Mouse (Mus musculus) neural tube, embryonic 14.5 days (tissue): ENCODE measurements around the gene Sars2. TPM values are rescaled to one million over a fixed set of nuclear protein-coding genes. Genes with fewer than 3 reads are reported as not detected.
A peak's percentile ranks its signal among the peaks of the same experiment; 100 is the strongest.

Experiments
- ATAC-seq: fragments of 200-750 bp; cut with Nextera tagmentation; 2 replicates; pipeline ENCODE4 v1.8.0; 2017; ENCODE audit warnings: low read depth, mild to moderate bottlenecking, moderate TSS enrichment, moderate library complexity
- H3K27ac ChIP-seq: fragments of 300-500 bp; sonication (generic); 2 replicates; pipeline ENCODE4 v1.5.1; 2014; ENCODE audit warnings: low read depth, mild to moderate bottlenecking, control low read depth, low read length, moderate library complexity, mixed read lengths
- H3K27me3 ChIP-seq: fragments of 300-500 bp; sonication (generic); 2 replicates; pipeline ENCODE4 v1.6.1; 2014; ENCODE audit warnings: low read length; ENCODE audit not compliant: control insufficient read depth, insufficient read depth
- H3K36me3 ChIP-seq: fragments of 300-500 bp; sonication (generic); 2 replicates; pipeline ENCODE4 v1.6.1; 2014; ENCODE audit warnings: low read length, mixed read lengths; ENCODE audit not compliant: control insufficient read depth, insufficient read depth
- H3K4me1 ChIP-seq: fragments of 300-500 bp; sonication (generic); 2 replicates; pipeline ENCODE4 v1.6.1; 2014; ENCODE audit warnings: low read length; ENCODE audit not compliant: control insufficient read depth, insufficient read depth
- H3K4me2 ChIP-seq: fragments of 300-500 bp; sonication (generic); 2 replicates; pipeline ENCODE4 v1.6.1; 2014; ENCODE audit warnings: mild to moderate bottlenecking, low read depth, low read length, control low read depth
- H3K4me3 ChIP-seq: fragments of 300-500 bp; sonication (generic); 2 replicates; pipeline ENCODE4 v1.5.1; 2014; ENCODE audit warnings: low read depth, low read length, control low read depth, mixed read lengths
- H3K9ac ChIP-seq: fragments of 300-500 bp; sonication (generic); replicated peaks from 2 replicates; pipeline ENCODE4 v1.6.1; 2014; ENCODE audit warnings: low read depth, mild to moderate bottlenecking, control low read depth, low read length, mixed read lengths
- H3K9me3 ChIP-seq: fragments of 300-500 bp; sonication (generic); 2 replicates; pipeline ENCODE4 v1.6.1; 2016; ENCODE audit warnings: low read length; ENCODE audit not compliant: control insufficient read depth
- WGBS: fragments of 180-500 bp; shearing (Covaris S2); extraction: QIAGEN DNeasy Blood & Tissue Kit; methylation state at CpG from one replicate; pipeline ENCODE4 v1.1.7; 2014; 5-methylcytosine and 5-hydroxymethylcytosine counted together
- polyA plus RNA-seq: library from polyadenylated mRNA; unstranded; fragments of >200 nt; fragmentation: Nextera tagmentation; extraction: Ambion mirVana; gene quantifications from 2 replicates; pipeline ENCODE4 v1.2.1, GENCODE M21; 2014

Gene Sars2
- polyA plus RNA-seq, 1 experiment from 2014 or later, result 19.3 TPM

DNA sequence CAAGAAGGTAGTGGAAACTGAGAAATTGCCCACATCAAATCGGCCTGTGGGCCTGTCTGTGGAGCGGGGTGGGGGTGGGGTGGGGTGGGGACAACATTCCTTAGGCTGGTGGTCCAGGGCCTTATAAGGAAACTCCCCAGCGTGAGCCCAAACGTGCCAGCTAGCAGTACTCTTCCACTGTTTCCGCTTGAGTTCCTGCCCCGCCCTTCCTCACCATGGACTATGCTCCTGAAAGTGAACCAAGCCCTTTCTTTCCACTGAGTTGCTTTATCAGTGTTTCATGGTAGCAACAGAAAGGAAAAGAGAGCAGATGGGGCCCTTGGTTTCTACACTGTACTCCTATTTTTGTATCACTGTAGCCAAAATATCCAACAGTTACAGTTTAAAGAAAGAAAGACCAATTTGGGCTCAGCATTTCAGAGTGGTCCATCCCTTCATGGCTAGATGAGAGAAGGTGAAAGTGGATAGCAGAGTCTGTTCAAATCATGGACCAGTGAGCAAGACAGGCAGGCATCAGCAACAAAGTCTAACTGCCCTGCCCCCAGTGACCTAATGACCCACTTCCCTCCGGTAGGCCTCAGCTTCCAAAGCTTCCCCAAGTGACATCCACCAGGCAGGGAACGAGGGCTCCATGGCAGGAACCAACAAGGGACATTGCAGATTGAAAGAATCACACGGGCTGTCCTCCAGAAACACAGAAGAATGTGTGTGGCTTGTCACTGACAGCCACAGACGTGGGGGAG is 61.2 kb downstream of the Sars2 start:
- no peak overlapping the region for H3K9ac ChIP-seq

More for the DNA sequence above, 61.2 kb downstream of the Sars2 start:
- no peak overlapping the region for H3K4me3 ChIP-seq
- no peaks in the 10 kb centered on the region for H3K9me3 ChIP-seq
- peak overlapping the region; percentile 0; the same call in 1 of the 2 replicates for H3K27ac ChIP-seq
- H3K4me2 ChIP-seq, result no peak overlapping the region
- peaks cover 5% of the 10 kb centered on the region for H3K4me1 ChIP-seq
- no peaks in the 10 kb centered on the region for H3K27me3 ChIP-seq
- WGBS, result 5% methylated on average over 10 of the region's 10 CpGs
- H3K36me3 ChIP-seq, result no peaks in the 10 kb centered on the region
- ATAC-seq, result no peak

Other genes with a start within 250 kb of the Sars2 start
- gene Ifnl2, start 231.5 kb upstream of the Sars2 start, polyA plus RNA-seq, result not detected in 2 replicates
- gene Ifnl3, start 219.2 kb upstream of the Sars2 start, polyA plus RNA-seq, result not detected in 2 replicates
- not detected in 2 replicates for gene Sycn, start 201.1 kb upstream of the Sars2 start, polyA plus RNA-seq
- 0.17 TPM in 1 of 2 replicates, not detected in the other for gene Nccrp1, start 194.7 kb upstream of the Sars2 start, polyA plus RNA-seq
- gene Samd4b, start 143.8 kb upstream of the Sars2 start, polyA plus RNA-seq, result 24.3 and 25.1 TPM in 2 replicates
- 10.6 and 15.5 TPM in 2 replicates for gene Pak4, start 143.8 kb upstream of the Sars2 start, polyA plus RNA-seq
- gene Acp7, start 110.7 kb upstream of the Sars2 start, polyA plus RNA-seq, result 0.19 TPM in 1 of 2 replicates, not detected in the other
- 6.7 and 11.8 TPM in 2 replicates for gene Fbxo27, start 49.1 kb upstream of the Sars2 start, polyA plus RNA-seq
- gene Fbxo17, start 25.2 kb upstream of the Sars2 start, polyA plus RNA-seq, result 2.4 TPM in 2 replicates
- 109 and 126 TPM in 2 replicates for gene Mrps12, start 172 bp upstream of the Sars2 start, polyA plus RNA-seq
- 0.79 and 0.81 TPM in 2 replicates for gene Ccer2, start 14.2 kb downstream of the Sars2 start, polyA plus RNA-seq
- gene Sirt2, start 24.7 kb downstream of the Sars2 start, polyA plus RNA-seq, result 97.2 and 110 TPM in 2 replicates
- 67.0 and 77.8 TPM in 2 replicates for gene Nfkbib, start 25.5 kb downstream of the Sars2 start, polyA plus RNA-seq
- gene Rinl, start 47.0 kb downstream of the Sars2 start, polyA plus RNA-seq, result 1.6 TPM in 2 replicates
- 158 and 160 TPM in 2 replicates for gene Hnrnpl, start 66.5 kb downstream of the Sars2 start, polyA plus RNA-seq
- gene Ech1, start 83.2 kb downstream of the Sars2 start, polyA plus RNA-seq, result 74.5 and 94.4 TPM in 2 replicates
- 3.4 and 4.1 TPM in 2 replicates for gene Lgals4, start 91.9 kb downstream of the Sars2 start, polyA plus RNA-seq
- gene Lgals7, start 121.9 kb downstream of the Sars2 start, polyA plus RNA-seq, result 1.8 and 2.6 TPM in 2 replicates
- 0.46 and 0.90 TPM in 2 replicates for gene Capn12, start 139.4 kb downstream of the Sars2 start, polyA plus RNA-seq
- gene Actn4, start 220.3 kb downstream of the Sars2 start, polyA plus RNA-seq, result 109 and 143 TPM in 2 replicates
- 316 and 346 TPM in 2 replicates for gene Eif3k, start 239.9 kb downstream of the Sars2 start, polyA plus RNA-seq
- 7.3 and 7.8 TPM in 2 replicates for gene Map4k1, start 240.1 kb downstream of the Sars2 start, polyA plus RNA-seq